Mouse (Mus musculus) olfactory bulb, adult 2 months (tissue): ENCODE data around the gene Arhgdia. TPM values are rescaled to one million over a fixed set of nuclear protein-coding genes. Genes with fewer than 3 reads are reported as not detected.

Experiments
- H3K27ac ChIP-seq: fragments of 200-500 bp; 2 replicates; pipeline ENCODE4 v1.5.1; 2012; ENCODE audit warnings: low read depth, low read length; ENCODE audit not compliant: insufficient read depth
- H3K4me1 ChIP-seq: fragments of 200-500 bp; 2 replicates; pipeline ENCODE4 v1.6.1; 2012; ENCODE audit warnings: low read length; ENCODE audit not compliant: control insufficient read depth, insufficient read depth
- H3K4me3 ChIP-seq: fragments of 200-500 bp; 2 replicates; pipeline ENCODE4 v1.5.1; 2012; ENCODE audit warnings: mild to moderate bottlenecking, low read depth, low read length, moderate library complexity; ENCODE audit not compliant: insufficient read depth
- CTCF ChIP-seq: fragments of 200-500 bp; IDR thresholded peaks from 2 replicates; pipeline ENCODE4 v1.5.1; 2012; ENCODE audit warnings: low read depth, mild to moderate bottlenecking, low read length, moderate library complexity; ENCODE audit not compliant: insufficient read depth
- POLR2A ChIP-seq: fragments of 200-500 bp; IDR thresholded peaks from 2 replicates; pipeline ENCODE4 v1.6.1; 2012; ENCODE audit warnings: mild to moderate bottlenecking, low read depth, low read length, moderate library complexity; ENCODE audit not compliant: insufficient read depth
- WGBS: fragments of 180-500 bp; shearing (Covaris S2); methylation state at CpG from one replicate; pipeline ENCODE4 v1.1.7; 2018; 5-methylcytosine and 5-hydroxymethylcytosine counted together
- polyA plus RNA-seq: library from polyadenylated mRNA; stranded (reverse); fragments of >200 nt; gene quantifications from 2 replicates; pipeline ENCODE4 v1.2.4, GENCODE M21; 2012; ENCODE audit warnings: low replicate concordance; ENCODE audit not compliant: missing spikeins, insufficient read depth, insufficient read length

Arhgdia gene
- polyA plus RNA-seq, 1 experiment, result 143 TPM

- no peak overlapping the region for H3K27ac ChIP-seq
- TF ChIP-seq CTCF, result no peak
- peak; percentile 70 for TF ChIP-seq POLR2A
- H3K4me3 ChIP-seq, result peak overlapping the region; percentile 90
- under 1% methylated on average over 53 of the region's 53 CpGs for WGBS
- H3K4me1 ChIP-seq, result peaks cover 23% of the 10 kb centered on the region
Measured at GRCm38 (mm10) chr11:120624680-120625111, 43.3 kb upstream of the Arhgdia start.

- Histone ChIP-seq H3K4me1 (peaks cover 18% of the 10 kb centered on the region), H3K27ac (no peak overlapping the region), H3K4me3 (peak overlapping the region; percentile 90)
- TF ChIP-seq CTCF (peak; percentile 43; the same call in 1 of the 2 replicates), POLR2A (no peak)
- WGBS, result 12% methylated on average over 29 of the region's 30 CpGs
Measured at GRCm38 (mm10) chr11:120623961-120624679, 42.7 kb upstream of the Arhgdia start.

- H3K4me1 ChIP-seq, result peaks cover 18% of the 10 kb centered on the region
- no peak overlapping the region for H3K4me3 ChIP-seq
- TF ChIP-seq POLR2A (no peak), CTCF (no peak)
- H3K27ac ChIP-seq, result no peak overlapping the region
- 90% methylated on average over 6 of the region's 6 CpGs for WGBS
Measured at GRCm38 (mm10) chr11:120622805-120623204, 41.4 kb upstream of the Arhgdia start.

GRCm38 (mm10) chr11:120620195-120620594 is 38.8 kb upstream of the Arhgdia start:
- WGBS, result 91% methylated on average over 14 of the region's 14 CpGs
- no peak for TF ChIP-seq CTCF
- no peak for TF ChIP-seq POLR2A

GRCm38 (mm10) chr11:120618619-120619535 is 37.5 kb upstream of the Arhgdia start:
- WGBS, result 93% methylated on average over 25 of the region's 25 CpGs
- H3K4me3 ChIP-seq, result no peak overlapping the region
- TF ChIP-seq POLR2A, result no peak
- TF ChIP-seq CTCF, result no peak
- no peak overlapping the region for H3K27ac ChIP-seq
- peaks cover 22% of the 10 kb centered on the region for H3K4me1 ChIP-seq

More at GRCm38 (mm10) chr11:120620195-120620594, 38.8 kb upstream of the Arhgdia start:
- no peak overlapping the region for H3K27ac ChIP-seq
- peaks cover 22% of the 10 kb centered on the region for H3K4me1 ChIP-seq
- H3K4me3 ChIP-seq, result no peak overlapping the region

- H3K27ac ChIP-seq, result peak within 1 kb of the TSS; percentile 59
Measured at GRCm38 (mm10) chr11:120617519-120618112, 36.2 kb upstream of the Arhgdia start, which contains the start of gene Pcyt2. Gene Pcyt2 (minus strand): TSS chr11:120617936.

GRCm38 (mm10) chr11:120616617-120617294 is 35.3 kb upstream of the Arhgdia start:
- Histone ChIP-seq H3K4me1 (peaks cover 19% of the 10 kb centered on the region), H3K4me3 (peak overlapping the region; percentile 81), H3K27ac (peak overlapping the region; percentile 59; the same call in 1 of the 2 replicates)
- TF ChIP-seq POLR2A (no peak), CTCF (no peak)
- WGBS, result 39% methylated on average over 4 of the region's 4 CpGs

More at GRCm38 (mm10) chr11:120617519-120618112, 36.2 kb upstream of the Arhgdia start, which contains the start of gene Pcyt2:
- Histone ChIP-seq H3K4me1 (peaks cover 19% of the 10 kb centered on the region), H3K4me3 (peak within 1 kb of the TSS; percentile 81)
- peak; percentile 87 for TF ChIP-seq POLR2A
- TF ChIP-seq CTCF, result no peak
- under 1% methylated on average over 56 of the region's 56 CpGs for WGBS

- no peak overlapping the region for H3K4me3 ChIP-seq
Measured at GRCm38 (mm10) chr11:120615606-120616203, 34.3 kb upstream of the Arhgdia start.

More at GRCm38 (mm10) chr11:120615606-120616203, 34.3 kb upstream of the Arhgdia start:
- 84% methylated on average over 11 of the region's 11 CpGs for WGBS
- H3K4me1 ChIP-seq, result peaks cover 19% of the 10 kb centered on the region
- no peak overlapping the region for H3K27ac ChIP-seq
- TF ChIP-seq CTCF (no peak), POLR2A (no peak)
